Mouse (Mus musculus) forebrain, embryonic 12.5 days (tissue): ENCODE results near the gene Kcnab3. TPM values are rescaled to one million over a fixed set of nuclear protein-coding genes. Genes with fewer than 3 reads are reported as not detected.

ENCODE experiments used
- ATAC-seq: fragments of 200-750 bp; cut with Nextera tagmentation; 2 replicates; pipeline ENCODE4 v1.8.0; 2017; ENCODE audit warnings: moderate TSS enrichment; ENCODE audit not compliant: low FRiP score
- H3K27ac ChIP-seq: fragments of 300-500 bp; sonication (generic); 2 replicates; pipeline ENCODE4 v1.5.1; 2016; ENCODE audit warnings: mild to moderate bottlenecking
- H3K27me3 ChIP-seq: fragments of 300-500 bp; sonication (generic); 2 replicates; pipeline ENCODE4 v1.6.1; 2016; ENCODE audit warnings: mild to moderate bottlenecking
- H3K36me3 ChIP-seq: fragments of 300-500 bp; sonication (generic); replicated peaks from 2 replicates; pipeline ENCODE4 v1.6.1; 2016; ENCODE audit warnings: mild to moderate bottlenecking
- H3K4me1 ChIP-seq: fragments of 300-500 bp; sonication (generic); 2 replicates; pipeline ENCODE4 v1.6.1; 2016
- H3K4me2 ChIP-seq: fragments of 300-500 bp; sonication (generic); 2 replicates; pipeline ENCODE4 v1.6.1; 2016; ENCODE audit warnings: mild to moderate bottlenecking, moderate library complexity
- H3K4me3 ChIP-seq: fragments of 300-500 bp; sonication (generic); replicated peaks from 2 replicates; pipeline ENCODE4 v1.5.1; 2016; ENCODE audit warnings: mild to moderate bottlenecking
- H3K9ac ChIP-seq: fragments of 300-500 bp; sonication (generic); 2 replicates; pipeline ENCODE4 v1.6.1; 2016; ENCODE audit warnings: mild to moderate bottlenecking
- H3K9me3 ChIP-seq: fragments of 300-500 bp; sonication (generic); 2 replicates; pipeline ENCODE4 v1.6.1; 2016
- WGBS: fragments of 180-500 bp; shearing (Covaris S2); methylation state at CpG from one replicate; pipeline ENCODE4 v1.1.7; 2016; 5-methylcytosine and 5-hydroxymethylcytosine counted together
- polyA plus RNA-seq: library from polyadenylated mRNA; unstranded; fragments of >200 nt; fragmentation: Nextera tagmentation; extraction: Ambion mirVana; gene quantifications from 2 replicates; pipeline ENCODE4 v1.2.1, GENCODE M21; 2016

The Kcnab3 gene
- polyA plus RNA-seq, 1 experiment from 2014 or later, result 5.5 TPM

DNA sequence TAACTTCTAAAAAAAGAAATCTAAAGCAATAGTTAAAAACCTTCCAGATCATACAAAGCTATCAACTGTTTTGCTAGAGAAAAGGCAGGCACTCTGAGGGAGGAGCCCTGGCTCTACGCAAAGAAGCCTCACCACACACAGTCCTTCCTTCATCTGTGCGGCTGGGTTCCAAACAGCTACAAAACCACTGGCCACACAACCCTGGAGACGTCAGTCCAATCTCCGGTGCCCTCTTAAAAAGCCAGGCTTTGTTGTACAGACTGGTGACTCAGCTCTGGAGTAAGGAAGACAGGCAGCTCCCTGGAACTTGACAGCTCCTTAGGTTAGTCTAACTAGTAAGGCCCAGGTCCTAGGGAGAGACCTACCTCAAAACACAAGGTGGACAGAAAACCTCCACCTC lies 49.6 kb downstream of the Kcnab3 start:
- Histone ChIP-seq H3K9me3 (no peaks in the 10 kb centered on the region), H3K27ac (no peak overlapping the region), H3K4me3 (no peak overlapping the region), H3K4me2 (no peak overlapping the region), H3K36me3 (peaks cover 23% of the 10 kb centered on the region), H3K4me1 (peaks cover 24% of the 10 kb centered on the region), H3K27me3 (no peaks in the 10 kb centered on the region), H3K9ac (no peak overlapping the region)
- 89% methylated on average over 4 of the region's 4 CpGs for WGBS
- no peak for ATAC-seq

DNA sequence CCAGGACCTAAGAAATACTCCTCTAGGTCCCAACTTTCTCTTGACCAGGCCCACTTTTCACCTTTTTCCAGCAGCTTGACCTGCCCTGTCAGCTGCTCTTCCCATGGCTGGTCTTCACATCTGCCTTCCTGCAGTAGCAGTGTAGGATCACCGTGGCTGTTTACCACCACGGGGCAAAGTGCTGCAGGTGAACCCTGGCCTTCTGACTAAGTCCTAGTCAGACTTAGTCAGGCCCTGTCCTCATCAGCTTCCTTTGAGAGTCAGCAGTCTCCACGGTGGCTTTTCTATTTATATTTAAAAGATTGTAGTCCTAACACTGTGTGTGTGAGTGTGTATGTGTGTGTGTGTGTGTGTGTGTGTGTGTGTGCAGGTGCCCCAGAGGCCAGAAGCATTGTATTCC lies 51.7 kb downstream of the Kcnab3 start:
- H3K27ac ChIP-seq, result no peak overlapping the region
- 0 out of 2 replicates have a peak, but pooled peaks cover 4% of the 10 kb centered on the region for H3K4me1 ChIP-seq
- no peaks in the 10 kb centered on the region for H3K27me3 ChIP-seq
- H3K4me3 ChIP-seq, result no peak overlapping the region
- no peak overlapping the region for H3K4me2 ChIP-seq
- no peak for ATAC-seq
- H3K9ac ChIP-seq, result no peak overlapping the region
- H3K36me3 ChIP-seq, result peaks cover 20% of the 10 kb centered on the region
- 84% methylated on average over 3 of the region's 3 CpGs for WGBS
- no peaks in the 10 kb centered on the region for H3K9me3 ChIP-seq

DNA sequence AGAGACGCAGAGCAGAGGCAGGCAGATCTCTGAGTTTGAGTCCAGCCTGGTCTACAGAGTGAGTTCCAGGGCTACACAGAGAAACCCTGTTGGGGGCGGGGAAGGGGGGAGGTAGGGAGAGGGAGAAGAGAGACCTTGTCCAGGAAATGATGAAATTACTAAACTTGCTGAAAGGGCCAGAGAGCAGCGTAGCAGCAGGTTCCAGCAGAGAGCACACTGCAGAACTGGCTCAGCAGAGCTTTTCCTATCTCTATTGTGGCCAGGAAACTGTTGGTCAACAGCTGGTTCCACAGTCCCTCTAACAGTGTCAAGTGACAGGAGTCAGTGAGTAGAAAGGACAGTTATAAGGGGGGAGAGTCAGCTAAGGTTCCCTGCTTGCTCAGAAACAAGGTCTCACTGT lies 53.5 kb downstream of the Kcnab3 start:
- no peaks in the 10 kb centered on the region for H3K4me1 ChIP-seq
- 88% methylated on average over 3 of the region's 3 CpGs for WGBS
- no peak for ATAC-seq
- no peak overlapping the region for H3K4me2 ChIP-seq
- no peak overlapping the region for H3K9ac ChIP-seq
- no peaks in the 10 kb centered on the region for H3K9me3 ChIP-seq
- H3K4me3 ChIP-seq, result no peak overlapping the region
- H3K27ac ChIP-seq, result no peak overlapping the region
- no peaks in the 10 kb centered on the region for H3K27me3 ChIP-seq
- 0 out of 2 replicates have a peak, but pooled peaks cover 7% of the 10 kb centered on the region for H3K36me3 ChIP-seq

DNA sequence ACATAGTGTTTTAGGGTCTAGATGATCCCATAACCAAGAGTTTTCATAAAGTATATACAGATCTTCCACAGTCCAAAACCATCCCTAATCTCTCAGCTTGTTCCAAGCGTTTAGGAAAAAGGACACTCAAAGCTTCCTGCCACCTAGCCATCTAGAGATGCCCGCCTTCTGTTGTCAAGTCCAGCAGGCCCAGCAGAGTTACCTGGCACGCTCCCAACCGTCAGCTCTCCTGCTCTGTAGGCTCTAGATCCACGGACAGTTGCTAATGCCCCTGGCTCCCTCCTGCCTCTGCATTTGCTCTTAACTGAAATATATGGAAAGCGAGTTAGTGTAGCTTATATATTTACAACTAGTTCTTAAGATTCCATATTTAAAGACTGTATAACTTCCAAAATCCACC lies 55.3 kb downstream of the Kcnab3 start:
- ATAC-seq, result no peak
- no peak overlapping the region for H3K4me3 ChIP-seq
- no peak overlapping the region for H3K9ac ChIP-seq
- H3K27me3 ChIP-seq, result no peaks in the 10 kb centered on the region
- H3K4me2 ChIP-seq, result no peak overlapping the region
- no peaks in the 10 kb centered on the region for H3K9me3 ChIP-seq
- no peak overlapping the region for H3K27ac ChIP-seq
- no peaks in the 10 kb centered on the region for H3K4me1 ChIP-seq
- H3K36me3 ChIP-seq, result 0 out of 2 replicates have a peak, but pooled peaks cover 3% of the 10 kb centered on the region
- WGBS, result 82% methylated on average over 6 of the region's 6 CpGs

Other genes with a start within 250 kb of the Kcnab3 start
- gene Vamp2, start 237.8 kb upstream of the Kcnab3 start, polyA plus RNA-seq, result 103 and 121 TPM in 2 replicates
- gene Per1, start 231.0 kb upstream of the Kcnab3 start, polyA plus RNA-seq, result 7.8 and 12.3 TPM in 2 replicates
- gene Hes7, start 205.9 kb upstream of the Kcnab3 start, polyA plus RNA-seq, result 0.31 and 0.43 TPM in 2 replicates
- 0.11 TPM in 1 of 2 replicates, not detected in the other for gene 9130213A22Rik, start 203.7 kb upstream of the Kcnab3 start, polyA plus RNA-seq
- gene Aloxe3, start 200.4 kb upstream of the Kcnab3 start, polyA plus RNA-seq, result 0.19 and 0.55 TPM in 2 replicates
- gene Alox12b, start 169.3 kb upstream of the Kcnab3 start, polyA plus RNA-seq, result not detected in 2 replicates
- gene Alox8, start 128.4 kb upstream of the Kcnab3 start, polyA plus RNA-seq, result not detected in 2 replicates
- 0.17 and 0.19 TPM in 2 replicates for gene Gucy2e, start 89.2 kb upstream of the Kcnab3 start, polyA plus RNA-seq
- gene Cntrob, start 2.5 kb upstream of the Kcnab3 start, polyA plus RNA-seq, result 49.0 and 52.6 TPM in 2 replicates
- gene Trappc1, start 2.3 kb upstream of the Kcnab3 start, polyA plus RNA-seq, result 185 and 192 TPM in 2 replicates
- gene Rnf227, start 14.2 kb downstream of the Kcnab3 start, polyA plus RNA-seq, result 44.8 and 46.3 TPM in 2 replicates
- gene Chd3, start 43.1 kb downstream of the Kcnab3 start, polyA plus RNA-seq, result 94.3 and 98.3 TPM in 2 replicates
- gene Naa38, start 69.2 kb downstream of the Kcnab3 start, polyA plus RNA-seq, result 91.7 and 103 TPM in 2 replicates
- 55.0 and 60.9 TPM in 2 replicates for gene Cyb5d1, start 69.4 kb downstream of the Kcnab3 start, polyA plus RNA-seq
- 9.1 and 11.2 TPM in 2 replicates for gene Tmem88, start 72.0 kb downstream of the Kcnab3 start, polyA plus RNA-seq
- gene Kdm6b, start 87.4 kb downstream of the Kcnab3 start, polyA plus RNA-seq, result 50.8 and 53.3 TPM in 2 replicates
- 1.7 and 2.1 TPM in 2 replicates for gene Dnah2, start 222.9 kb downstream of the Kcnab3 start, polyA plus RNA-seq
- gene Efnb3, start 233.9 kb downstream of the Kcnab3 start, polyA plus RNA-seq, result 63.7 and 72.7 TPM in 2 replicates